ENCODE assay signal across 17 mouse cellular contexts in the genomic region with DNA sequence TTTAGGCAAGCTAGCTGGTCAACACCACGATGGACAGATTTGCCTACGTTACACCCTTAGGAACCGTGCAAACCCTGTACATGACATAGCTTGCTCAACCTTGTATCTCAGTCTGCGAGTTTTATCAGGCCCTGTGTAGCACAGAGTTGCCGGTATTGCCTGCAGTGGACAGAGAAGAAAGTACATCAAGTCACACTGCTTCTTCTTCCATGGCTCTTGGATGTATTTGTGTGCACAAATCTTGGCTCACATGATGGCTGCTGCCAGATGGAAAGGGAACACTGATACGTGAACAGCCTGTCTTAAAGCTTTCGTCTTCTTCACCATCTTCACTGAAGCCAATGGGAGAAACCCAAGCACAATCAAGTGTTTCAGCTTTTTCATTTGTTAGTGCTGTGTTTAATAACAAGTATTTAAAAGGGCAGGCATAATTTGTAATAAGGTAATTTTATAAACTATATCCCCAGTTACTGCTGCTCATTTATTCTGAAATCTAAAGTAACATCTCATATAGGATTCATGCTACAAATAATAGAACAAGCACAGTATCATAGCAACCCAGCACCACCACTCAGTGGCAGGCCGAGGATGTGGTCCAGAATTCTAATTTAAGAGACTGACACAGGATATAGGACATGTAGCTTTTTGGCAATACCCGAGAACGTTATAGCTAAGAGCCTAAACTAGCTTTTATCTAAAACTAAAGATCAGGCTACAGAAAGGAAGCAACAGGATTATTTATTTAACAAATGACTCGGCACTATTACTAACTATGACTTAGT. TPM values are rescaled to one million over a fixed set of nuclear protein-coding genes. Genes with fewer than 3 reads are reported as not detected.
DNase-seq lines count a peak whose midpoint lies in the region; ATAC-seq and TF ChIP-seq lines count a peak whose summit lies in the region.
"Had no signal": no experiment of that assay in that cellular context is flagged by ENCODE, and none has a peak within 500 bp of the region (broad histone marks: within the 10 kb centered on the region; RNA-seq: fewer than 3 reads in every experiment).

No protein-coding gene starts in this region.

- DNase-seq in forebrain, embryonic 14.5 days (ENCODE audit: low spot score): peak; percentile 32
- DNase-seq in forebrain, embryonic 10.5 days (ENCODE audit: extremely low spot score, low spot score): no peak
- DNase-seq in layer of hippocampus, adult 11-12 months (ENCODE audit: low spot score): peak; percentile 19
- no peak for DNase-seq in layer of hippocampus, adult 9-10 months (ENCODE audit: low spot score)
- DNase-seq in 416B (ENCODE audit: low read depth): peak; percentile 44
- peak; percentile 29 to 32 for DNase-seq in layer of hippocampus, adult 2 months (ENCODE audit: low spot score in 2 of 2)
- no peak for DNase-seq in spleen, adult 12 weeks (ENCODE audit: low spot score)
- DNase-seq in cerebellum, adult 18-20 months: no peak
- DNase-seq: cerebellum, adult 9-11 months; kidney, adult 18-20 months; thymus, postnatal 14 days had no signal

- no peak overlapping the region for H3K27ac ChIP-seq in forebrain, embryonic 14.5 days (ENCODE audit: low read depth, low read length)
- no peak overlapping the region for H3K27ac ChIP-seq in forebrain, embryonic 10.5 days
- H3K27ac ChIP-seq in layer of hippocampus, adult 2 months: peak overlapping the region; percentile 80
- H3K27ac ChIP-seq: embryonic facial prominence, embryonic 12.5 days; limb, embryonic 15.5 days; lung, embryonic 15.5 days had no signal

- H3K4me3 ChIP-seq in forebrain, embryonic 14.5 days (ENCODE audit: low read depth, low read length): no peak overlapping the region
- no peak overlapping the region for H3K4me3 ChIP-seq in forebrain, embryonic 10.5 days
- no peak overlapping the region for H3K4me3 ChIP-seq in layer of hippocampus, adult 2 months
- H3K4me3 ChIP-seq: embryonic facial prominence, embryonic 12.5 days; limb, embryonic 15.5 days; lung, embryonic 15.5 days; megakaryocyte, embryonic 14.5 days had no signal

- no peaks in the 10 kb centered on the region for H3K9me3 ChIP-seq in forebrain, embryonic 14.5 days (replicated peaks; ENCODE audit: control insufficient read depth, low read length)
- no peaks in the 10 kb centered on the region for H3K9me3 ChIP-seq in forebrain, embryonic 10.5 days
- H3K9me3 ChIP-seq: embryonic facial prominence, embryonic 12.5 days; G1E; limb, embryonic 15.5 days; lung, embryonic 15.5 days; megakaryocyte, embryonic 14.5 days had no signal

- H3K9ac ChIP-seq in forebrain, embryonic 14.5 days (ENCODE audit: low read length): no peak overlapping the region
- H3K9ac ChIP-seq: embryonic facial prominence, embryonic 12.5 days; limb, embryonic 15.5 days; lung, embryonic 15.5 days had no signal

- H3K4me1 ChIP-seq in forebrain, embryonic 14.5 days (ENCODE audit: control insufficient read depth, insufficient read depth, low read length): no peaks in the 10 kb centered on the region
- H3K4me1 ChIP-seq in forebrain, embryonic 10.5 days: no peaks in the 10 kb centered on the region
- H3K4me1 ChIP-seq: embryonic facial prominence, embryonic 12.5 days; limb, embryonic 15.5 days; lung, embryonic 15.5 days had no signal

- H3K4me2 ChIP-seq in forebrain, embryonic 14.5 days (ENCODE audit: low read length): no peak overlapping the region
- H3K4me2 ChIP-seq: embryonic facial prominence, embryonic 12.5 days; limb, embryonic 15.5 days; lung, embryonic 15.5 days had no signal

- 85% methylated on average over 11 of the region's 11 CpGs for WGBS in forebrain, embryonic 14.5 days
- WGBS in forebrain, embryonic 10.5 days: 93% methylated on average over 11 of the region's 11 CpGs

- TF ChIP-seq CTCF in layer of hippocampus, adult 2 months (conservative IDR thresholded peaks at IDR 0.05): no peak

- no peaks in the 10 kb centered on the region for H3K27me3 ChIP-seq in forebrain, embryonic 14.5 days (replicated peaks; ENCODE audit: control insufficient read depth, insufficient read depth, low read length)
- no peaks in the 10 kb centered on the region for H3K27me3 ChIP-seq in forebrain, embryonic 10.5 days (ENCODE audit: poor library complexity, severe bottlenecking)
- H3K27me3 ChIP-seq: embryonic facial prominence, embryonic 12.5 days; limb, embryonic 15.5 days; lung, embryonic 15.5 days; megakaryocyte, embryonic 14.5 days had no signal

- H3K36me3 ChIP-seq in forebrain, embryonic 14.5 days (ENCODE audit: control insufficient read depth, insufficient read depth, low read length): no peaks in the 10 kb centered on the region
- H3K36me3 ChIP-seq in forebrain, embryonic 10.5 days (replicated peaks): peaks cover 3% of the 10 kb centered on the region
- H3K36me3 ChIP-seq: embryonic facial prominence, embryonic 12.5 days; limb, embryonic 15.5 days; lung, embryonic 15.5 days had no signal

- ATAC-seq in forebrain, embryonic 14.5 days: no peak
- ATAC-seq: forebrain, embryonic 16.5 days had no signal

RNA-seq across cellular contexts. Expression of a gene that starts 20.9 kb away (rescaled TPM):
- 10.5 and 11.8 TPM in 2 replicates for polyA plus RNA-seq in forebrain, embryonic 14.5 days (2014; fragmentation: Nextera tagmentation; extraction: Ambion mirVana)
- polyA plus RNA-seq in forebrain, embryonic 10.5 days (2016; fragmentation: Nextera tagmentation; extraction: Ambion mirVana): 9.1 and 9.5 TPM in 2 replicates
- 10 to 100 TPM; 68.6 to 73.2 TPM for total RNA-seq in layer of hippocampus, adult 2 months (2021)

RNA-seq across cellular contexts. Expression of a gene that starts 56.4 kb away (rescaled TPM):
- polyA plus RNA-seq in forebrain, embryonic 14.5 days (2014; fragmentation: Nextera tagmentation; extraction: Ambion mirVana): 57.0 and 62.5 TPM in 2 replicates
- polyA plus RNA-seq in forebrain, embryonic 10.5 days (2016; fragmentation: Nextera tagmentation; extraction: Ambion mirVana): 25.6 and 29.5 TPM in 2 replicates
- 1 to 10 TPM; 8.0 to 8.7 TPM for total RNA-seq in layer of hippocampus, adult 2 months (2021)

Comparison
In these comparisons a context has a peak if more than half of its experiments do, and no peak if none do; other contexts are left out.
1. DNase-seq: peak in forebrain, embryonic 14.5 days (single experiment), layer of hippocampus, adult 11-12 months (single experiment), 416B (single experiment) and layer of hippocampus, adult 2 months (2 of 2); none in forebrain, embryonic 10.5 days (single experiment), layer of hippocampus, adult 9-10 months (single experiment), spleen, adult 12 weeks (single experiment) and cerebellum, adult 18-20 months (0 of 2).